Mouse (Mus musculus): ENCODE data around the gene Epb41l4b.

- no peak for TF ChIP-seq TAL1 (conservative IDR thresholded peaks at IDR 0.05; ENCODE audit: low read depth, low read length)
- TF ChIP-seq CTCF (IDR thresholded peaks at IDR 0.05; ENCODE audit: low read depth, low read length): no peak
- no peak for TF ChIP-seq GATA1 (IDR thresholded peaks at IDR 0.05; ENCODE audit: borderline replicate concordance, low read length)
Observed at GRCm38 (mm10) chr4:57164578-57165210, 21.5 kb upstream of the Epb41l4b start.

All from G1E (cell line).